Mouse (Mus musculus) liver, adult 2 months (tissue): Measurements from ENCODE around the gene Sema4c. TPM values are rescaled to one million over a fixed set of nuclear protein-coding genes. Genes with fewer than 3 reads are reported as not detected.

Source experiments
- DNase-seq: peaks from one replicate; pipeline ENCODE4 v3.0.0-alpha.2; 2011; ENCODE audit warnings: low read depth, low spot score; ENCODE audit errors: extremely low read depth
- H3K27ac ChIP-seq: fragments of 200-500 bp; replicated peaks from 2 replicates; pipeline ENCODE4 v1.5.1; 2012; ENCODE audit warnings: low read depth, mild to moderate bottlenecking, control low read depth, inconsistent platforms, low read length; ENCODE audit not compliant: insufficient read depth
- H3K27me3 ChIP-seq: fragments of 200-500 bp; 2 replicates; pipeline ENCODE4 v1.6.1; 2012; ENCODE audit warnings: mild to moderate bottlenecking, moderate library complexity, low read length, inconsistent platforms; ENCODE audit not compliant: control insufficient read depth, insufficient read depth
- H3K36me3 ChIP-seq: fragments of 200-500 bp; 2 replicates; pipeline ENCODE4 v1.6.1; 2012; ENCODE audit warnings: low read length, inconsistent platforms; ENCODE audit not compliant: control insufficient read depth, insufficient read depth
- H3K4me1 ChIP-seq: fragments of 200-500 bp; 2 replicates; pipeline ENCODE4 v1.6.1; 2011; ENCODE audit warnings: low read length; ENCODE audit not compliant: control insufficient read depth, insufficient read depth
- H3K4me3 ChIP-seq: fragments of 200-500 bp; 2 replicates; pipeline ENCODE4 v1.5.1; 2011; ENCODE audit warnings: low read depth, mild to moderate bottlenecking, control low read depth, low read length, moderate library complexity; ENCODE audit not compliant: insufficient read depth
- H3K79me2 ChIP-seq: fragments of 200-500 bp; 2 replicates; pipeline ENCODE4 v1.6.1; 2012; ENCODE audit warnings: inconsistent platforms, mild to moderate bottlenecking, low read length, moderate library complexity; ENCODE audit not compliant: control insufficient read depth, insufficient read depth
- H3K9ac ChIP-seq: fragments of 200-500 bp; 2 replicates; pipeline ENCODE4 v1.6.1; 2012; ENCODE audit warnings: low read depth, mild to moderate bottlenecking, control low read depth, inconsistent platforms, low read length
- CTCF ChIP-seq: fragments of 200-500 bp; IDR thresholded peaks from 2 replicates; pipeline ENCODE4 v1.5.1; 2011; ENCODE audit warnings: low read depth, low read length, control low read depth
- POLR2A ChIP-seq: fragments of 200-500 bp; IDR thresholded peaks from 2 replicates; pipeline ENCODE4 v1.6.1; 2011; ENCODE audit warnings: low read length, control low read depth; ENCODE audit not compliant: insufficient read depth; ENCODE audit errors: extremely low read depth
- WGBS: fragments of 180-500 bp; shearing (Covaris S2); methylation state at CpG from one replicate; pipeline ENCODE4 v1.1.7; 2018; 5-methylcytosine and 5-hydroxymethylcytosine counted together
- polyA plus RNA-seq: library from polyadenylated mRNA; depleted of rRNA; stranded (reverse); fragments of >200 nt; gene quantifications from 2 replicates; pipeline ENCODE4 v1.2.3, GENCODE M21; 2012
- total RNA-seq: library from RNA; depleted of rRNA; stranded (reverse); fragments of >200 nt; gene quantifications from 2 replicates; pipeline ENCODE4 v1.2.3, GENCODE M21; 2014

Gene Sema4c
- total and polyA plus RNA-seq, 2 experiments: 1.5 to 2.4 TPM

DNA sequence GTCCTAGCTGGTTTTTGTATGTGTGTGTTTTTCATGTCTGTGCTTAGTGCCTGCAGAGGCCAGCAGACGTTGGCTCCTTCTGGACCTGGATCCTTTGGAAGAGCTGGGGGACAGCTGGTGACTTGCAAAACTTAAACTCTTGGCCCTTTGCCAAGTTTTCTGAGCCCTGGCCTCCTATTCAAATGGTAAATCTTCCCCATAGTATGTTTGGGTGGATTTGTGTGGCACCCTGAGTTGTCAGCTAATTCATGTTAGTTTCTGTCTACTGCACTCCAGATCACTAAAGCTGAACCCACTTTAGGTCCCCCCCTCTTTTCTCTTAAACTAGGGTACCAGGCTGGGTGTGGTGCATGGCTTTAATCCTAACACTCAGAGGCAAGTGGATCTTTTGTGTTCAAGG, 29.8 kb downstream of the Sema4c start:
- Histone ChIP-seq H3K4me3 (no peak overlapping the region), H3K9ac (no peak overlapping the region), H3K79me2 (no peaks in the 10 kb centered on the region), H3K4me1 (peaks cover 11% of the 10 kb centered on the region), H3K27ac (no peak overlapping the region), H3K27me3 (no peaks in the 10 kb centered on the region), H3K36me3 (no peaks in the 10 kb centered on the region)
- TF ChIP-seq POLR2A (no peak), CTCF (no peak)
- WGBS: 11% methylated on average over 1 of the region's 1 CpGs
- DNase-seq: no peak

DNA sequence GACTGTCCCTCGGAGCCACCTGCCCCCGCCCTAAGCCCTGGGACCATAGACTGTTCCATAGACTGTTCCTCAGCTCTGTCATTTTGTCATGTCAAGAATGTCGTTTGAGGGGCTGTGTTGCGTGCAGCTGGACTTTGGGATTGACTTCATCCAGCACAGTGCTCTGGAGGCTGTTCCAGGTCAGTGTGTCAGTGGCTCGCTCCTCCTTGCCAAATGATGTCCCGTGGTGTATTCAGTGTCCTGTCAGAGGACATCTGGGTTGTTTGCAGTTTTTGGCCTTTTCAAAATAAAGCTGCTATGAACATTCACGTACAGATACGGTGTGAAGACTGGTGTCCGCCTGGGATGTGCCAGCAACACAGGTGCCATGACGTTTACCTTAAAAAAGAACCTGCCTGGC, 31.2 kb downstream of the Sema4c start:
- Histone ChIP-seq H3K4me3 (no peak overlapping the region), H3K27me3 (no peaks in the 10 kb centered on the region), H3K36me3 (peaks cover 1% of the 10 kb centered on the region; the same call in 1 of the 2 replicates), H3K9ac (no peak overlapping the region), H3K27ac (no peak overlapping the region), H3K4me1 (peaks cover 11% of the 10 kb centered on the region), H3K79me2 (no peaks in the 10 kb centered on the region)
- WGBS: 35% methylated on average over 10 of the region's 10 CpGs
- TF ChIP-seq CTCF: no peak
- TF ChIP-seq POLR2A: no peak
- DNase-seq: peak; percentile 88

DNA sequence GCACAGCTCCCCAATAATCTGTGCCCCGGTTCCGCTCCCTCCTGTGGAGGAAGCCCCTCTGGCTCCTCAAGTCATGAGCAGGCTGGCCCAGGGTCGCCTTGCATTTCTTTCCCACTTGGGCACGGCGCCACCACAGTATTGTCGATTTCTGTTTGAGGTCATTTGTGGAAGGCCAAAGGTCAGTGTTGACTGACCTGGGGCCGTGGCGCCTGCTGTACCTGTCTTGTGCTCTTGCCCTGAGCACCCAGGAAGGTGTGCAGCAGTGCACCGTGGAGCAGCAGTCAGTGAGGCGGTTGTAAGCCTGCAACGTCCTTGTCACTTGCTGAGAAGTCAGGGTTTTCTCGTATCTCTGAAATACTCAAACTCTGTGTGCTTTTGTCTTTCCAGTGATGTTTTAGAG, 32.4 kb downstream of the Sema4c start:
- H3K4me3 ChIP-seq: no peak overlapping the region
- peak; percentile 71 for DNase-seq
- 0 out of 2 replicates have a peak overlapping the region, but pooled peaks have one; percentile 5 for H3K27ac ChIP-seq
- 34% methylated on average over 12 of the region's 12 CpGs for WGBS
- no peaks in the 10 kb centered on the region for H3K79me2 ChIP-seq
- H3K9ac ChIP-seq: no peak overlapping the region
- H3K4me1 ChIP-seq: peaks cover 11% of the 10 kb centered on the region
- TF ChIP-seq CTCF (no peak), POLR2A (no peak)
- H3K27me3 ChIP-seq: no peaks in the 10 kb centered on the region
- H3K36me3 ChIP-seq: peaks cover 6% of the 10 kb centered on the region; the same call in 1 of the 2 replicates

DNA sequence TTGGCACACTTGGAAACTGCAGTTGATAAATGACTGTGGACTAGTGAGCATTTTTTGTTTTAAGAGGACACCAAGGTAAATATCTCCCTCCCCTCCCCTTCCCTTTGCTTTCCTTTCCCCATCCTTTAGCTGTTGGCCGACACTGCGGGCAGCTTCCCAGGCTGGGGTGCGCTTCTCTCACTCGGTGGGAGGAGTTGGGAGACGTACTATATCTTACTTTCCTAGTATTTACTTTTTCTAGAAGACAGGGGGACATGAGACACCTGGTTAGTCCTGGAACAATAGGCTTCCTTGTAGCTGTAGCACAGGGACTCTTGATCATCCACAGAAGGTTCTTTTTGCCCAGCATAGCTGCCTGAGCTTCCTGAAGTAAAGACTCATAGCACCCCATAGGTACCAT, 34.1 kb downstream of the Sema4c start:
- TF ChIP-seq POLR2A (no peak), CTCF (no peak)
- peaks cover 11% of the 10 kb centered on the region for H3K4me1 ChIP-seq
- H3K9ac ChIP-seq: no peak overlapping the region
- peaks cover 6% of the 10 kb centered on the region; the same call in 1 of the 2 replicates for H3K36me3 ChIP-seq
- H3K79me2 ChIP-seq: no peaks in the 10 kb centered on the region
- no peak for DNase-seq
- no peaks in the 10 kb centered on the region for H3K27me3 ChIP-seq
- H3K27ac ChIP-seq: no peak overlapping the region
- WGBS: 85% methylated on average over 5 of the region's 5 CpGs
- no peak overlapping the region for H3K4me3 ChIP-seq

DNA sequence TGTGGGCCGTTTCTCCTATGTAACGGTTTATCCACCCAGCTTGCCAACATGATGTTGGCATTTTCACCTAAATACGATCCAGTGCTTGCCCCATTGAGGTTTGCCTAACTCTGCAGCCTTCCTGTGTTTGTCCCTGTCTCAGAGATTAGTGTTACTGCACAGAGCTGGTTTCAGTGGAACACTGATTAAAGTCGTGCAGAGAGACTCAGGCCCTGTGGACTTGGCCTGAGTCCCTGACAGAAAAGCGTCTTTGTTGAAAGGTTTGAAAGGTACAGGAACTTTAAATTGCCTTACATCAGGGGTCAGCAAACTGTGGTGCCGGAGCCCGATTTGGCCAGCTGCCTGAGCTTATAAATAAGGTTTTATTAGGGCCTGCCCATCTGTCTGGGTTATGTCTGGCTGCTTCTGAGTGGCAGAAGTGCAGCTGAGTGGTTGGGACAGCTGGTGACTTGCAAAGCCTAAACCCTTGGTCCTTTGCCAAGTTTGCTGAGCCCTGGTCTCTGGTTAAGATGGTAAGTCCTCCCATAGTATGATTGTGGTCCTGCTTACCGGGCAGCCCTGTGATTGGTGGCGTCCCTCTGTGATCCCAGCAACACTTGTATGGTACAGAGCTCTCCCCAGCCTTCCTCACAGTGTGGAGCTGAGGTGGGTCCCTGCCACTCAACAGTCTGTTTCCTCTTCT, 34.7 kb downstream of the Sema4c start:
- H3K4me3 ChIP-seq: no peak overlapping the region
- no peak for TF ChIP-seq POLR2A
- DNase-seq: no peak
- H3K4me1 ChIP-seq: peaks cover 11% of the 10 kb centered on the region
- no peaks in the 10 kb centered on the region for H3K79me2 ChIP-seq
- no peak overlapping the region for H3K9ac ChIP-seq
- WGBS: 78% methylated on average over 9 of the region's 9 CpGs
- no peak overlapping the region for H3K27ac ChIP-seq
- peaks cover 6% of the 10 kb centered on the region; the same call in 1 of the 2 replicates for H3K36me3 ChIP-seq
- H3K27me3 ChIP-seq: no peaks in the 10 kb centered on the region

DNA sequence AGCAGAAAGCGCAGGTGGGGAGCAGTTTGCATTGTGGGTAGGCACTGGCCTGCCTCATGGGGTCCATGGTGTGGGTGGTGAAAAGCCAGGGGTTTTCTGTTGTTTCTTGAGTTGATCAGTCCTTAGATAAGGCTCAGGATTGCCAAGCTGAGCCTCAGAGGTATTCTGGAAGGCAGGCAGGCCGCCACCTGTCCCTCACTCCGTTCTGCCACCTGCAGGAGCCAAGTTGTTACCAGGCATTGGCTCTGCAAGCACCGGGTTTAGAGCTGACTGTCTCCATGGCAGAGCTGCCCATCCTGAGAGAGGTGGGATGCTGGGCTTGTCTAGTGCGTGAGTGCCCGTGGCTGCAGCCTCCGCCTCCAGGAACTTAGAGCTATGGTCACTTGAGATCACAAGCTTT, 35.9 kb downstream of the Sema4c start:
- TF ChIP-seq CTCF (no peak), POLR2A (no peak)
- WGBS: 94% methylated on average over 7 of the region's 7 CpGs
- Histone ChIP-seq H3K4me1 (peaks cover 8% of the 10 kb centered on the region), H3K79me2 (no peaks in the 10 kb centered on the region), H3K9ac (no peak overlapping the region), H3K27ac (no peak overlapping the region), H3K36me3 (peaks cover 6% of the 10 kb centered on the region; the same call in 1 of the 2 replicates), H3K4me3 (no peak overlapping the region), H3K27me3 (no peaks in the 10 kb centered on the region)
- DNase-seq: no peak
